Mouse (Mus musculus): ENCODE data around the gene Rnaseh2a.
A peak's percentile ranks its signal among the peaks of the same experiment; 100 is the strongest.

Gene Rnaseh2a

GRCm38 (mm10) chr8:84967532-84968304 is 1.8 kb downstream of the Rnaseh2a start:
- DNase-seq (ENCODE audit: low read depth, low spot score) = no peak

GRCm38 (mm10) chr8:84966603-84967002 is 3.0 kb downstream of the Rnaseh2a start:
- DNase-seq (ENCODE audit: low read depth, low spot score) = no peak

- DNase-seq (ENCODE audit: low read depth, low spot score) = peak; percentile 96
These were observed 3.8 kb downstream of the Rnaseh2a start for GRCm38 (mm10) chr8:84965731-84966291.

GRCm38 (mm10) chr8:84963952-84964351 is 5.6 kb downstream of the Rnaseh2a start:
- DNase-seq (ENCODE audit: low read depth, low spot score) = no peak

GRCm38 (mm10) chr8:84959811-84960210 is 9.8 kb downstream of the Rnaseh2a start:
- DNase-seq (ENCODE audit: low read depth, low spot score) = no peak

GRCm38 (mm10) chr8:84956768-84957167 is 12.8 kb downstream of the Rnaseh2a start:
- peak; percentile 84 for DNase-seq (ENCODE audit: low read depth, low spot score)

- DNase-seq (ENCODE audit: low read depth, low spot score) = no peak
These were observed 16.8 kb downstream of the Rnaseh2a start for GRCm38 (mm10) chr8:84952612-84953255.

GRCm38 (mm10) chr8:84949753-84950152 is 19.8 kb downstream of the Rnaseh2a start:
- no peak for DNase-seq (ENCODE audit: low read depth, low spot score)

GRCm38 (mm10) chr8:84947241-84947545 is 22.4 kb downstream of the Rnaseh2a start:
- peak; percentile 63 for DNase-seq (ENCODE audit: low read depth, low spot score)

GRCm38 (mm10) chr8:84946528-84947240 is 22.9 kb downstream of the Rnaseh2a start, which contains the start of gene Rtbdn:
Gene Rtbdn (plus strand): TSS chr8:84946991.
- DNase-seq (ENCODE audit: low read depth, low spot score) = no peak

GRCm38 (mm10) chr8:84945633-84946527 is 23.7 kb downstream of the Rnaseh2a start:
- no peak for DNase-seq (ENCODE audit: low read depth, low spot score)

GRCm38 (mm10) chr8:84945235-84945632 is 24.3 kb downstream of the Rnaseh2a start:
- no peak for DNase-seq (ENCODE audit: low read depth, low spot score)

- DNase-seq (ENCODE audit: low read depth, low spot score) = no peak
These were observed 24.9 kb downstream of the Rnaseh2a start for GRCm38 (mm10) chr8:84944478-84945160.

- DNase-seq (ENCODE audit: low read depth, low spot score) = no peak
These were observed 25.9 kb downstream of the Rnaseh2a start for GRCm38 (mm10) chr8:84943699-84944098.

GRCm38 (mm10) chr8:84937620-84938485 is 31.7 kb downstream of the Rnaseh2a start:
- no peak for DNase-seq (ENCODE audit: low read depth, low spot score)

- no peak for DNase-seq (ENCODE audit: low read depth, low spot score)
These were observed 32.5 kb downstream of the Rnaseh2a start, which contains the start of gene Mast1 for GRCm38 (mm10) chr8:84936962-84937546. Gene Mast1 (minus strand): TSS chr8:84937359.

GRCm38 (mm10) chr8:84936041-84936961 is 33.3 kb downstream of the Rnaseh2a start:
- DNase-seq (ENCODE audit: low read depth, low spot score) = no peak

- no peak for DNase-seq (ENCODE audit: low read depth, low spot score)
These were observed 34.1 kb downstream of the Rnaseh2a start for GRCm38 (mm10) chr8:84935489-84935888.
